Mouse (Mus musculus): ENCODE data around the gene Tmem135.

The Tmem135 gene

DNA sequence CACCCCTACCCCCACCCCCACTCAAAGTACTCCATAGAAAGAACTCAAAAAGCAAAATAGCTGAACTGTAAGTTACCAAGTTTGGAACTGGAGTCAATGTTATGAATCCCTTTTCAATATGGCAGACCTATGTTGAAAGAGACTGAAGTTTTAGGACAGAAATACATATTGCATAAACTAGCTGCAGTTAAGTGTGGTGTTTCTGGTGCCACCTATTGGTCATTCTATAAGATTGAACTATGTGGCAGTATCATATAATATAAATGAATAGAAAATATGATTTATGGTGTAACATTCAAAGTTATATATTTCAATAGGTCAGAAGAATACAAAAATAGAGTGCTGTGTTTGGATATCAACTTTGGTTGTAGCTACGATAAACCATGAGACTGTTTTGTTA lies 11.2 kb downstream of the Tmem135 start:
- in situ Hi-C loops (cut with MboI; ENCODE audit: unreplicated experiment in 2 of 2) = loop anchor here in 1 of 2 experiments (10.0 kb wide), 1 partner anchor 228 kb away; no protein-coding TSS in a partner anchor

DNA sequence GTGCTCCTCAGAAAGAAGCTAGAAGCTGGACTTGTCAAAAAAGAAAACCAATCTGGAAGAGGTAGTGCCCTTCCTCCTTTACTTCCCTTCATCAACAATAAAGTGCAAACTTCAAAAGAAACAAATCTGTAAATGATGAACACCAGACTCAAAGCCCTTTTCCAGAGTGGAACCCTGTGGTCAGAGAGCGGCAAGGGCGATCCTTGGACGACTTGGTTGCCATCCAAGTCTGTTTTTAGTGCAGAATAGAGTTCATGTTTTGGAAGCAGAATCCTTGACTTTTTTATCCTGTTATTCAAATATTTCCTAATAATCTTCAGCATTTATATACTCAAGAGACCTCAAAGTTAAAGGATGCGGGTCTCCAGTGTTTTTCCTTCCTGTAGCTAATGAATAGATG lies 11.6 kb downstream of the Tmem135 start:
- in situ Hi-C loops (cut with MboI; ENCODE audit: unreplicated experiment in 2 of 2) = loop anchor here in 1 of 2 experiments (10.0 kb wide), 1 partner anchor 228 kb away; no protein-coding TSS in a partner anchor

DNA sequence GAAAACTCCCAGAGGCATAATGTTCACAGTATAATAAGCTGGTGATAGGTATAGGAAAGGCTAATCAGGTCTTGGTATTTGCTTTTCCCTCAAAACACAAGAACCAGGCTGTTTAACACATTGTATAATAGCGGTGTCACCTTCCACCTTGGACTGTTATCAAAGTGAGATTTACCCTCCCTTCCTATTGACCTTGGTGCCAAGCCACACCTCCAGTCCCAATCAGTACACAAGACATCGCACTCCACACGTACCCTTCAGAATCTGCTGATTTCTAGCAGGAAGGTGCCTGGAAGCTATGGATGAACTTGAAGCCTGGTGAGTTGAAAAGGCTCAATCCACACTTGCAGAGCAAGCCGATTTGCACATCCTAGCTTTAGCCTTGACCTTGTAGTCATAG lies 12.2 kb downstream of the Tmem135 start:
- in situ Hi-C loops (cut with MboI; ENCODE audit: unreplicated experiment in 2 of 2) = loop anchor here in 1 of 2 experiments (10.0 kb wide), 1 partner anchor 227 kb away; no protein-coding TSS in a partner anchor

DNA sequence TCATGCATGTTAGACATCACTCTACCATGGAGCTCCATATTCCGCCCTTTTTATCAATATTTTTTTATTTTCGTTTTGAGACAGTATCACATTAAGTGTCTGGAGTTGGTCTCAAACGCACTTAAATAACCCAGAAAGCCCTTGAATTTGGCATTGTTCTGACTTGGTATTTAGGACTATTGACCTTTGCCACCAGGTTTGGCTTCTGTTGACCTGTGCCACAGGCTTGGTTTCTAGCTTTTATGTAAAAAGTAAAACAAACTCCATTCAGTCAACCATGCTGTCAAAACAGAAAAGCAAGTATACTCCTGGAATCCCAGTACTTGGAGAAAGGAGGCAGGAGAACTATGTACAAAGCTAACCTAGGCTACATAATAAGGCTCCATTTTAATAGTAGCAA lies 12.7 kb downstream of the Tmem135 start:
- in situ Hi-C loops (cut with MboI; ENCODE audit: unreplicated experiment in 2 of 2) = loop anchor here in 1 of 2 experiments (10.0 kb wide), 1 partner anchor 226 kb away; no protein-coding TSS in a partner anchor

DNA sequence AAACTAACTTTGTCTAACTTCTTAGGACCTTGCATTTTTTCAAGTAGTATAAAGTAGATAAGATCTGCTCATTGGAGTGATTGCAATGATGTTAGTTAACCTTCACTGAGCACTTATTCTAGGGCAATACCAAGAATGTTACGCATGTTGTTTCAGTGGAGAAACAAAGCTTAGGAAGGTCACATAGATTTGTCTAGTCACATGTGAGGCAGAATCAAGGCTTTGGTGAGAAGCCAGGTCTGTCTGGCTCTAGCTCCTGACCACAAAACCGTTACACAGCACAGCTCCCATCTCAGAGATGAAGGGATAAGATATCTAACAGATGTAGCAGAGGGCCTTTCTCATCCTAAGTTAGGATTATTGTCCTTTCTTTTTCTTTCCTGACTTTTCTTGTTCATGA lies 13.4 kb downstream of the Tmem135 start:
- in situ Hi-C loops (cut with MboI; ENCODE audit: unreplicated experiment in 2 of 2) = loop anchor here in 1 of 2 experiments (10.0 kb wide), 1 partner anchor 226 kb away; no protein-coding TSS in a partner anchor

DNA sequence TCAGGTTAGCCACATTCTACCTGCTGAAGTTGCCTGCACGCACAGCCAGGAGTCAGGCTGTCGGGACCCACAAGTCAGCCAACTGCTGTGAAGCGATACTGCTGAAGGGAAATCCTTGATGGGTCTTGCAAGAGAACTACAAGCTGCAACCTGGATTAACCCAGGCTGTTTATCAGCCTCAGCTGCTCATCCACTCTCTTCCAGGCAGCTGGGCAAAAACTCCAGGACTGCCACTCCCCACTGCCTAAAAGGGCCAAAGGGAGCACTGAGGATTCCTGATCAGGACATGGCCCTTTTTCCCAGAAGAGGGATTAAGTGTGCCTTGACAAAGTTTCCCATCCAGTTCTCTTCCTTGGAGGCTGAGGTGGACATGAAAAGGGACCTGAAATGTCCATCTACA lies 15.0 kb downstream of the Tmem135 start:
- in situ Hi-C loops (cut with MboI; ENCODE audit: unreplicated experiment in 2 of 2) = no loop called here

DNA sequence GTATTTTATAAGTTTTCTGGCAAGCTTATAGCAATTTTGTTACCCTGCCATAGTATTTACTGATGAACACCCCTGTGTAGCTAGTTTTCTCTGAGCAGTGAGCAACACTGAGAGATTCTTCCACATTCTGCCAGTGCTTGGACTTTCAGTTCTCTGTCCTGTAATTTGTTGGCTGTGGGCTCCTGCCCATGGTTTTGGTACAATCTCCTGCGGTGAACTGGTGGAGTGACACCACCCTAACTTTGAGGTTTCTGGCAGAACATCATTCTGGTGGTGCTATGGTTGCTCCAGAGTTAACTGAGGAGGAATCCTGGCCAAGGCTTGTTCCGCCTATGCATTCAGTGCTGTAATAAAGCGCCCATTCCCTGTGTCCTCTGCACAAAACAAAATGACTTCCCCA lies 21.1 kb downstream of the Tmem135 start:
- in situ Hi-C loops (cut with MboI; ENCODE audit: unreplicated experiment in 2 of 2) = no loop called here

DNA sequence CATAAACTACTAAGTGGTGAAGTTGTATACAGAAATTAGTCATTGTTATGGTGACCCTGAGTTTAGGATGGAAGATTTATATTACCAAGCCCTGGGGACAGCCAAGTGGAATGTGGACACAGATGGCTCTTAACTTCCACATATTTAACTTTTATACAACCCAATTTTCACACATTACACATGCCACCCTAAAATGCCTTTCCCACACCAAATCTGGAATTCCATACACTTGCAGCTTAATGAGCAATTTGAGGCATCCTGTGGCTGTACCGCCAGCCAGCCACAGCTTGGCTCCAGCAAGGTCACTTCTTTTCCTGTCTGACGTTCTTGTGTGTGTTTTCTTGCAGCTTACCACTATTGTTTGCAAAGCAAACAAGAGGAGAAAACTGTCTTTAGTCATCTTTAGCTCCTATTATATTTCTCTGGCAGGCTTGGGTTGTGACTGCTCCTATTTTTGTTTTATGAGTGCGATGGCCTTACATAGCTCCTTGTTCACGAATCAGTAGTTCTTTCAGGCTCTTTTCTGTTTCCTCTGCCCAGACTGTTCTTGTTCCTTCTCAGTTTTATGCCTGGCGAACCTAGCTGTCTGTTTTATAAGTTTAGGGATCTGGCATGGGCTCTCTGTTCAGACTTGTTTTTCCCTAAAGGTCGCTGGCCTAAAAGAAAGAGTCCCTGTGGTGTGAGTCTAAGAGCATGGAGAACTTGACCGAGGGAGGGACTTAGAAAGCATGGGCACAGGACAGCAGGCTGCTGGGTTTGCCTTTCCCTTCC lies 22.9 kb downstream of the Tmem135 start:
- in situ Hi-C loops (cut with MboI; ENCODE audit: unreplicated experiment in 2 of 2) = no loop called here

DNA sequence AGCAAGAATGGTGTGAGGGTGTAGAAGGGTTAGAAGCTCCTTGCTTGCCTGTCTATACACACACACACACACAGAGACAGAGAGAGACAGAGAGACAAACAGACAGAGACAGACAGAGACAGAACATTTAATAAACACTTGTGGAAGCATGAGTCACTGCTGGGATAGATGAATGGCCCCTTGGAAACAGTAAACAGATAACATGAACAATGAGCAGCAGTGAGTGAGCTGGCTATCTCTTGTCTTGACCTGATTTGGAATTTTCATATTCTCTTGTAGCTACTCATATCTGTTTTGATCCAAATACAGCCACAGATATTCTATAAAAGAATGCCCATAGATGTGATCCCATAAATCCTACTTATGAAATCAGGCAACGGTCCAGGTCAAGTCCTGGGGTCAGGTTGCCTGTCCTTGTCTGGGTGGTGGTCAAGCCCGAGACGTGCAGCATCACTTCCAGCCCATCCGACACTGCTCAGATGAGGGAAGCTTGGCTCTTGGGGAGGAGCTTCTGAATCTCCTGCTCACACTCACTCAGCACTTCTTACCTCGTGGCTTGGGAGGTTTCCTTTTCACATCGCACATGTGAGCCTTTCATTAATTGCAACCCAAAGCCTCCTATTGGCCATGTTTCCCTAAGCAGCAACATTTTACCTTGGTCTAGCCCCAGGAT lies 32.3 kb downstream of the Tmem135 start:
- in situ Hi-C loops (cut with MboI; ENCODE audit: unreplicated experiment in 2 of 2) = no loop called here

DNA sequence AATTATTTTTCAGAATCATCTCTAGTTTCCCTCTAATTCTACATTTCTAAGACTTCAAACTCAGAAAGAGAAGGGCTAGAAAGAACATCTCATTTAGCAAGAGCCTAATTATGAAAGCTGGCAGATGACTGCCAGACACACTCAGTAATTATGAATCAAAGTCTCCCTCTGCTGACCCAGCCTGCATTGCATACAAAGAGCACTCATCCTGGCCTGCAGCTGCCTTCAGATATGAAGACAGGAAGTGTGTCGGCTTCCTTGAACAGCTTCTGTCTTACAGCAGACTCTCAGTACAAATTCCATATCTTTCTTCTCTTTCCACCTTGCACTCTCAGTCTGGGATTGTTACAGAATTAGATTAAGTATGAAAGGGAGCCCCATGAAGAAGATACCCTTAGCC lies 33.1 kb downstream of the Tmem135 start:
- in situ Hi-C loops (cut with MboI; ENCODE audit: unreplicated experiment in 2 of 2) = no loop called here

DNA sequence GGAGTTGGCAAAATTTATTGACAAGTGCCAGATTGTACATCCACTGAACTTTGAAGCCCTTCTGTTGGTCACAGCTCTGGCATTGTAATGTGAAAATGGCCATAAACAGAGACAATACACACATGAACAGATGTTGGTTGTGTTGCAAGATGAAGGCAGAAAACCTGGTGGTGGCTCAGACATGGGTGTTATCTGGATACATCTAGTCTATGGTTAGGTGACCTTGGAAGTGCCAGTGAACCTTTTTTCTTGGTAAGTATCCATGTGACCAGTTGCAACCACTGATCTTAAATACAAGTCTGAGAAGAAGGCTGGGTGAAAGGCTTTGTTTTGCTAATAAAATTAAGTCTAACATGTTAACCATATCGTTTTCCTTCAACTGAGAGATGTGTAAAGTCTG lies 33.9 kb downstream of the Tmem135 start:
- in situ Hi-C loops (cut with MboI; ENCODE audit: unreplicated experiment in 2 of 2) = no loop called here

DNA sequence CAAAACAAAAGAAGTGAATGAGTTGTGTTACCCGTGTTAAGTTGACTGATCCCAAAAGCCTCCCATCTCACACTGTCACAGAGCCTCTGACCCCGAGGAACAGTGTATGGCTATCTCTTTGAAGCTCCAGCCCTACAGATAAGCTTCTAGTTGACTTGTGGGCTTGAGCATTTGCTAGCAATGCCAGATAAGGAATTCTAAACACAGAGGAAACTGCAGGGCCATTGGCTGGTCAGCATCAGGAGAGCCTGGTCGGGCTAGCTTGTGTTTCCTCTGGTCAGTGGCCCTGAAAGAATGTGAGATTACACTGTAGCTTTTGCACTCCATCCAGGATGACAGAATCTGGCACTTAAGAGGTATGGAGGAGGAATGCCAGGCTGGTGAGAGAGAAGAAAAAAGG lies 36.4 kb downstream of the Tmem135 start:
- in situ Hi-C loops (cut with MboI; ENCODE audit: unreplicated experiment in 2 of 2) = loop anchor here (10.0 kb wide), 1 partner anchor 203 kb away; no protein-coding TSS in a partner anchor

DNA sequence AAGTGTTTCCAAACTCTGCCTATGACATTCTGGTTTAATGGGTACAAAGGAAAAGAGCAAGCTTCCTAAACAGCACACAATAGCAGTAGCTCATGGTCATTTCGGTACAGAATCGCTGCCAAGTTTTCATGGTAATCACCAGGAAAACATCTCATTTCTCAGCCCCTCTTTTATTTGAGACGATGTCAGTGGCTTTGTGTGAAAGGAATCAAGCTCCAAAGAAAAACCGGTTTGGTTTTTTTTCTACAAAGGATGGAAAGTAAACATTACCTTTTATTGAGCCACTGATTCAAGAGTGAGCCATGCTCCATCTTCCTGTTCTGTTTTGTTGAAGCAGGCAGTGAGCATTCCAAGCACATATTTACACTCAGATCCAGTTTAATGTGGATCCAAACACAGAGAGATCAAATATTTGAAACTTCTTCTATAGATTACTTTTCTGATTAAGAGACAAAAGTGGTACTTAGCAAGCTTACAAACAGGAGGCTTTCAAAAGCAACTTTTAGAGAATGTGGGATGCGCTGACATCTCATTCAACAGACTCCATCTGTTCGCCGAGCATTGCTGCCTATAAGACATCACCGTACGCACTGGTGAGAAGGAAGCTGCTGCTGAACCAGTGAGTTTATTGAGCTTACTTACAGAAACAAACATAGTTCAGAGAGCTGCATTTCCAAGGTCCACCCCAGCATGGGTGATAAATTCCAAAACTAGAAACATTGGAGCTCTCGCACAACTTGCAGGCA lies 38.7 kb downstream of the Tmem135 start:
- in situ Hi-C loops (cut with MboI; ENCODE audit: unreplicated experiment in 2 of 2) = loop anchor here (10.0 kb wide), 1 partner anchor 201 kb away; no protein-coding TSS in a partner anchor

DNA sequence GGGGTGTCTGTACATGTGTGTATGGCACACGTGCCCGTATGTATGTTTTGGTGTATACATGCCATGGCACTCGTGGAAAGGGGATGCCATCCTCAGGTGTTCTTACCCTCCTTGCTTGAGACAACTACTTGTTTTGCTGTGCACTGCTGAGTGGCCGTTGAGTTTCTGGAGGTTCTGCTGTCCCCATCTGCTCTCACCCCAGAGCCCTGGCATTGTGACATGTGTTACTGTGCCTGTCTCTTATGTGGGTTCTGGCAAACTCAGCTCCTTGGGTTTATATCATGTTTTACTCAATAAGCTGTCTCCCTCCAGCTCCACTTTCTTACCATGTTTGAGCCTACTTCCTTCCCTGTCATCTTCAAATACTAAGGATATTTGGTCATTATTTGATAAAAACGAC lies 40.0 kb downstream of the Tmem135 start:
- in situ Hi-C loops (cut with MboI; ENCODE audit: unreplicated experiment in 2 of 2) = loop anchor here (10.0 kb wide), 1 partner anchor 199 kb away; no protein-coding TSS in a partner anchor

DNA sequence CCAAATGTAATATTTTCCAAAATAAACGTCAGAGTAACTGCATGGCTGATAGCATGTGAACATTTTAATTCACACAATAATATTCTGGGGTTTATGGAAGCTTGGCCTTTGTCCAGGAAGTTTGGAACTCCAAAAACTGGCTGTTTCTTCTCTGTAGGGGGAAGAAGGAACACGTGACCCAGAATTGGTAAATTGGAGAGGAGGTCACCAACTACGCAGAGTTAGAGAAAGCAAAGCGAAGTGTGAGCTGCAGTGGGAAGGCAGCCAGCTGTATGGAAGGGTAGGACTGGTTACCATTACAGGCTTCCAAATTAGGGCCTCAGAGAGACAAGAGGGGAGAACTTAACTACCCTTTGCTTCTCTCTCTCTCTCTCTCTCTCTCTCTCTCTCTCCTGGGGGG lies 47.7 kb downstream of the Tmem135 start:
- in situ Hi-C loops (cut with MboI; ENCODE audit: unreplicated experiment in 2 of 2) = no loop called here

DNA sequence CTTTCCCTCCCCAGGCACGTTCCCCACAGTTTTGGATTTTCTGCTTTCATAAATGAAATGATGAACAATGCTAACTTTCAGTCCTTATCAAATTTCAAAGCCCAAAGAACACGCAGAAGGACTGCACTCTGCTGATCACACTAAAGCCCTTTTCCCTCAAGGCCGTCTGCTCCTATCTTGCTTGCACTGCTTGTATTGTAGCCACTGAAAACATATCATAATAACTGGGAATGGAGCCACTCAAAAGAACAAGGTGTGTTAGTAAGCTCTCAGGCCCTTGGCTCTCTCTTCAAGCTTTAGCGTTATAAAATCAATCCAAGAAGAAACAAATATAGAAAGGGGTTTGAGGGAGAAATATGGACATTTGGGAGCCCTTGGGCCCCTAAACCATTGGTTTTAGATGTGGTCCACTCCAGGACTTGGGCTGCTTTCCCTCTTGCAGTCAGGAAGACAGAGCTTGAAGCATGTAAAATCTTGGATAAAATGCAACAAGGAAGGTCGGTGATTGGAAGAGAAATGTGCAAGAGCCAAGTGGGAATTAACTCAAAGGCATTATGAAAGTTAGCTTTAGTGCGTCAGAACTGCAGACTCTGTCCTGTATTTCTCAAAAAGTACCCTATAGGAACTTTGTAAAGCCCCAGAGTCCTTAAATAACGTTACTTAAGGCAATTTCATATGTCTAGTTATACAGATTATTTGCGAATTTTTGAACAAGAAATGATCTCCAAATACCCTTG lies 48.3 kb downstream of the Tmem135 start:
- in situ Hi-C loops (cut with MboI; ENCODE audit: unreplicated experiment in 2 of 2) = no loop called here

DNA sequence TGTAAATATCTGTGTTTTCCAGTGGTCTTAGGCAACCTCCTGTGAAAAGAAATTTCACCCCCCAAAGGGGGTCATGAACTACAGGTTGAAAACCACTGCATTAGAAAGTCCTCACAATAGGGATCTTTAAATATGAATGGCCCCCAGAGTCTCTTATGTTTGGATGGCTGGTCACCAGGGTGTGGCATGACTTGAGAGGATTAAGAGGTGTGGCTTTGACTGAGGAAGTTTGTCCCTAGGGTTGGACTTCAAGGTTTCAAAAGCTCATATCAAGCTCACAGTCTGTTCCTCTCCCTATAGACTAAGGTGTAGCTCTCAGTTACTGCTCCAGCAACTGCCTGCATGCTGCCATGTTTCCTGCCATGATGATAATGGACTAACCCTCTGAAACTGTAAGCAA lies 62.0 kb downstream of the Tmem135 start:
- in situ Hi-C loops (cut with MboI; ENCODE audit: unreplicated experiment in 2 of 2) = loop anchor here in 1 of 2 experiments (25.0 kb wide), 1 partner anchor 980 kb away; no protein-coding TSS in a partner anchor

DNA sequence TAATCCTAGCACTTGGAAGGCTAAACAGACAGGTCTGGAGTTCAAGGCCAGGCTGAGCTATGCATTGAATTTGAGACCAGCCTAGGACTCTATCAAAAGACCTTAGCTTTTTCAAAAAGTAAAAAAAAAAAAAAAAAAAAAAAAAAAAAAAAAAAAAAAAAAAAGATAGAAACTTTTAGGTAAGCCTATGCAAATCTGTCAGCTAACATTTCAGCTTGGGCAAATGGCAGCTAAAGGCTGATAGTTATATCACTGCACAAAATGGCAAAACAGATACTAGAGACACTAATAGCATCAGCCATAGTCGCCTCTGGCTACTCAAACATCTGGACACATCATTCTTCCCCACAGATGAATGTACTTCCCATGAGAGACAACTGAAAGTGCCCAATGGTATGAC lies 64.2 kb downstream of the Tmem135 start:
- in situ Hi-C loops (cut with MboI; ENCODE audit: unreplicated experiment in 2 of 2) = loop anchor here in 1 of 2 experiments (25.0 kb wide), 1 partner anchor 978 kb away; no protein-coding TSS in a partner anchor

DNA sequence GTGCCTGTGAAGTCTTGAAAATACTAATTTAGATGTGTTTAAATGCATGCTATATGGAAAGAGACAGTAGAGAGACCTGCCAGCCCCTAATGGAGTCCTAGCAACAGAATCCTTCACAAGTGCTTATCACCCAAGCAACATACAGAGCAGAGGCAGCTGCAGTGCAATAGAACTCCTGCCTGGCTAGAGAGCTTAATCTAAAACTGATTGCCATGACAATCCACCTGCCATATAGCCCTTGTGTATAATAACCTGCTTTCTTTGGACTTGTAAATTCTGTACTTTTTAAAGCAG lies 64.9 kb downstream of the Tmem135 start:
- in situ Hi-C loops (cut with MboI; ENCODE audit: unreplicated experiment in 2 of 2) = loop anchor here in 1 of 2 experiments (25.0 kb wide), 1 partner anchor 977 kb away; no protein-coding TSS in a partner anchor
